Mouse (Mus musculus) C2C12 (cell line): ENCODE data around the gene Glra3. TPM values are rescaled to one million over a fixed set of nuclear protein-coding genes. Genes with fewer than 3 reads are reported as not detected.

Experiments used
- H3K27me3 ChIP-seq: one replicate; pipeline ENCODE4 v1.6.1; 2011; ENCODE audit not compliant: control insufficient read depth, insufficient read depth, insufficient read length
- H3K36me3 ChIP-seq: one replicate; pipeline ENCODE4 v1.6.1; 2011; ENCODE audit not compliant: control insufficient read depth, insufficient read depth
- H3K4me3 ChIP-seq: one replicate; pipeline ENCODE4 v1.5.1; 2011; ENCODE audit warnings: mild to moderate bottlenecking, control low read depth; ENCODE audit not compliant: poor library complexity, insufficient read depth, severe bottlenecking
- H3K79me2 ChIP-seq: one replicate; pipeline ENCODE4 v1.6.1; 2011; ENCODE audit not compliant: control insufficient read depth, insufficient read depth
- H3K79me3 ChIP-seq: one replicate; pipeline ENCODE4 v1.6.1; 2011; ENCODE audit warnings: low read depth, control low read depth
- H3ac ChIP-seq: one replicate; pipeline ENCODE3; 2011; ENCODE audit warnings: low read depth; ENCODE audit not compliant: control insufficient read depth, insufficient read length
- CEBPB ChIP-seq: IDR thresholded peaks from one replicate; pipeline ENCODE4 v1.6.1; 2011; ENCODE audit warnings: low read depth, mild to moderate bottlenecking, control low read depth, moderate library complexity
- CTCF ChIP-seq: IDR thresholded peaks from one replicate; pipeline ENCODE4 v1.5.1; 2011; ENCODE audit not compliant: control insufficient read depth, insufficient read depth, insufficient read length
- FOSL1 ChIP-seq: IDR thresholded peaks from one replicate; pipeline ENCODE4 v1.8.0; 2011; ENCODE audit warnings: mild to moderate bottlenecking, low read length; ENCODE audit not compliant: poor library complexity, insufficient read depth, severe bottlenecking
- MAX ChIP-seq: IDR thresholded peaks from one replicate; pipeline ENCODE4 v1.6.1; 2011; ENCODE audit warnings: mild to moderate bottlenecking, control low read depth
- MYOD1 ChIP-seq: IDR thresholded peaks from one replicate; pipeline ENCODE4 v1.6.1; 2011; ENCODE audit warnings: low read depth; ENCODE audit not compliant: control insufficient read depth, insufficient read length
- MYOG ChIP-seq: IDR thresholded peaks from one replicate; pipeline ENCODE4 v1.6.1; 2011; ENCODE audit not compliant: control insufficient read depth, insufficient read length; ENCODE audit errors: extremely low read depth
- USF1 ChIP-seq: IDR thresholded peaks from one replicate; pipeline ENCODE4 v1.6.1; 2011; ENCODE audit warnings: low read depth, mild to moderate bottlenecking, control low read depth, moderate library complexity
- polyA plus RNA-seq: library from polyadenylated mRNA; unstranded; fragments of >200 nt; fragmentation: generic; extraction: Trizol; gene quantifications from one replicate; pipeline ENCODE4 v1.2.1, GENCODE M21; 2012; ENCODE audit warnings: missing spikeins

The Glra3 gene
- polyA plus RNA-seq, 1 experiment: 0.02 TPM

DNA sequence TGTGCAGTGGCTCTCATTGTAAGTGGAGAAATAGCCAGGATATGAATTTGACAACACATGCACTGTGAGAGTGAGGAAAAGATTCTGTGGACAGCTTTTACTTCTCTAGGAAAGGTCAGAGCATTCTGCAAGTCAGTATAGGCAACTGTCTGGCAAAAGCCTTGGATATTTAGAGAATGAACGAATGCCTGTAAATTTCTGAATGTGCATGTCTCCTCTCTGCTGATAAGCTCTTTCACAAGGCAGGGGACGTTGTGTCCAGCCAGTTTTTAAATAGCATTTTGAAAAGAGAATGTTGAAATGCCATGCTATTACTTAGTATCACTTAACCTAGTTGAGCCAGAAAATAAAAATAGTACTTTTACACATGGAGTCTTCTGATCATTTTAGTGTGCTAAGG is 114.1 kb downstream of the Glra3 start:
- H3ac ChIP-seq: no peak overlapping the region
- H3K79me3 ChIP-seq: no peaks in the 10 kb centered on the region
- H3K36me3 ChIP-seq: no peaks in the 10 kb centered on the region
- TF ChIP-seq MAX (no peak), CTCF (no peak), FOSL1 (no peak), MYOG (no peak), CEBPB (no peak), USF1 (no peak), MYOD1 (no peak)
- H3K27me3 ChIP-seq: no peaks in the 10 kb centered on the region
- H3K79me2 ChIP-seq: no peaks in the 10 kb centered on the region
- no peak overlapping the region for H3K4me3 ChIP-seq

DNA sequence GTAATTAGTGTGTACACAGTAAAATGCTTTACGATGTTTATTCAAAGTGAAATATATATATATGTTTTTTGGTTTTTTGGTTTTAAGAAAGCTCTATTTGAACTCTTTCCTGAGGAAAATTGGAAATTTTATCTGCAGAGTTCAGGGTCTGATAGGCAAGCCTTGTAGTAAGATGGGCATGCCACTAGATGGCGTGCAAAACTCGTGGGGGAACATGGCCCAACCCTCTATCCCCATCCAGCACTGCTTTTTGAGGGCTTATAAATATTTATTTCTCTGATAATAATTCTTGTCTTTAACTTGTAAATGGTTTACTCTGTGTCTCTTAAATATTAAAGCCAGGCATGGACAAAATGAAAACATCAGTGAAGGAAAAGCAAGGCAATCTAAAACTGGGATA is 122.8 kb downstream of the Glra3 start:
- Histone ChIP-seq H3K79me3 (no peaks in the 10 kb centered on the region), H3K36me3 (no peaks in the 10 kb centered on the region), H3K4me3 (no peak overlapping the region), H3K79me2 (no peaks in the 10 kb centered on the region), H3K27me3 (no peaks in the 10 kb centered on the region), H3ac (no peak overlapping the region)
- TF ChIP-seq CEBPB (no peak), CTCF (peak; percentile 39)

DNA sequence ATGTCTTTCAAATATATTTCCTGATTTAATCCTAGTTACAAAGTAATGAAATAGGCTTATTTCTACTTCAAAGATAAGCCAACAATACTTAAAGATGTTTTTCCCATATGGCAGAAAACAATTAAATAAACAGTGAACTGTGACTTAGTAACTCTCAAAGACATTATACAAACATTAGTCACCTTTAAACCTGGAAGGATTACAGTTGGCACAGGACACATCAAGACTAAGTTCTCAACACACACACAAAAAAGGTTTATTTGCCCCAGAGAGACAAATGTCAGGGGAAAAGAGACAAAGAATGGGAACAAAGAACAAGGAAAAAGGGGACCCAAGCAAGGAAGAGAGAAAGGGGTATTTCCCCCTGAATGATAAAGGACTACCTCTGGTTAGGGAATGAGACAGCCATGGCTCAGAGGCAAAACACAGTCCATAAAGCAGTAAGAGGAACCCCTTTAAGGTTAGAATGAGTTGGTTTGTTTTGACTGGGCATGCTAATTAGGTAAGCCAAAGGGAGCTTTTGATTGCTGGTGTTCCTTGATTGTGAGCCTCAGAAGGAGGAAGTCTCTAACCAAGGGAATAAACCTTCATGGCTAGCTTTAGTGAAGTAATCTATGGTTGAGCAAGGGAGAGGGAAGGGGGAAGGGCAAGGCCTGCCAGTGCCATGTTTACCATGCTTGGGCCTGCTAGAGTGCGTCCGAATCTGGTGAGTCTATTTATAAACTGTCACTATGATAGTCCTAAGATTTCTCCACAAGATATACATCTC is 130.4 kb downstream of the Glra3 start:
- H3K36me3 ChIP-seq: no peaks in the 10 kb centered on the region
- TF ChIP-seq CEBPB: no peak
- TF ChIP-seq MYOD1: no peak
- TF ChIP-seq CTCF: no peak
- no peak for TF ChIP-seq MAX
- TF ChIP-seq MYOG: no peak

DNA sequence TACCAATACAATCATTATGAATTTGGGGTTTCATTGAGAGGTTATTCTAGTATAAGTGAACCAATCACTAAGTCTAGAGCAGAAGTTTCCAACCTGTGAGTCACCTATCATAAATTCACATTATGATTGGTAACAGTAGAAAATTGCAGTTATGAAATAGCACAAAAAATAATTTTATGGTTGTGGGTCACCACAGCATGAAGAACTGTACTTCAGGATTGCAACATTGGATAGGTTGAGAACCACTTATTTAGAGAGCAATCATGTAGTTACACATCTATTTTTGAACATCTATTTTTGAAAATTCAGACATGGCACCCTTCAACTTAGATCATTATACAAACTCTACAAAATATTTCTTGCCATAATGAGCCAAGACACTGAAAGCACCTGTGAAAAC is 143.4 kb downstream of the Glra3 start:
- Histone ChIP-seq H3ac (no peak overlapping the region), H3K79me3 (no peaks in the 10 kb centered on the region), H3K36me3 (no peaks in the 10 kb centered on the region)

More for the DNA sequence above, 130.4 kb downstream of the Glra3 start:
- H3K79me2 ChIP-seq: no peaks in the 10 kb centered on the region
- no peak overlapping the region for H3K4me3 ChIP-seq
- H3ac ChIP-seq: no peak overlapping the region
- no peaks in the 10 kb centered on the region for H3K79me3 ChIP-seq
- H3K27me3 ChIP-seq: no peaks in the 10 kb centered on the region

DNA sequence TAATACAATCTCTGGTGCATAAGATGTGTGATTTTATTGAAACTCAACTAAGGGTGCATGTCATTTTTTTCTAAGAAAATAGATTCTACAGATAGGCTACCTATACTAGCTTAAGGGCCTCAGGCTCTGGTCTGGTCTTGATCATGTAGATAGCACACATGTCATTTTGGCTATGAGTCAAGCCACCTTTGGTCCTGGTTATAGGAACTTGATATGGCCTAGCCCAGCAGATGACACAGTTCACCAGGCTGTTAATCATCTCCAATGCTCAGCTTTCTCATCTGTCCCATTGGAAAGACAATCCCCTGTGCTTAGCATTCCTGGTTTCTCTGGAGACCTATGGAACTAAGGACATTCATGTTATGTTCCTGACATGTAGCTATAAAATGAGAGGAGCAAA is 154.1 kb downstream of the Glra3 start:
- no peak for TF ChIP-seq MAX
- Histone ChIP-seq H3ac (no peak overlapping the region), H3K36me3 (no peaks in the 10 kb centered on the region), H3K79me3 (no peaks in the 10 kb centered on the region), H3K79me2 (no peaks in the 10 kb centered on the region), H3K27me3 (no peaks in the 10 kb centered on the region), H3K4me3 (no peak overlapping the region)

More for the DNA sequence above, 143.4 kb downstream of the Glra3 start:
- H3K79me2 ChIP-seq: no peaks in the 10 kb centered on the region
- no peak for TF ChIP-seq MYOD1
- TF ChIP-seq MYOG: no peak
- no peak for TF ChIP-seq MAX
- TF ChIP-seq CEBPB: peak; percentile 97
- no peak for TF ChIP-seq USF1
- no peak for TF ChIP-seq CTCF
- peak; percentile 65 for TF ChIP-seq FOSL1
- no peak overlapping the region for H3K4me3 ChIP-seq
- no peaks in the 10 kb centered on the region for H3K27me3 ChIP-seq

DNA sequence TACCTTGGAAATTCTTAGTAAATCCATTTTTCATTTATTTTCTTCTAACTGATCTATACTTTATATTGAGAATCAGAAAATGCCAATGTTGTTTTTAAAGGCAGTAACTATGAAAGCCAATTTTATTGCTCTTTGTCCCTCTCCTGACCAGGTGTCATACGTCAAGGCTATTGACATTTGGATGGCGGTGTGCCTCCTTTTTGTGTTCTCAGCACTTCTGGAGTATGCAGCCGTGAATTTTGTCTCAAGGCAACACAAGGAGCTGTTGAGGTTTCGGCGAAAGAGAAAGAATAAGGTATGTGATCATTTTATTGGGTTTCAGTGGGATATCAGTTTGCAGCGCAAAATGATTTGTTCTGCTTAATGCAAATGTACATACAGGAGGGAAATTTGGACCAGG is 170.0 kb downstream of the Glra3 start:
- Histone ChIP-seq H3ac (no peak overlapping the region), H3K27me3 (no peaks in the 10 kb centered on the region), H3K79me2 (no peaks in the 10 kb centered on the region), H3K36me3 (no peaks in the 10 kb centered on the region), H3K4me3 (no peak overlapping the region), H3K79me3 (no peaks in the 10 kb centered on the region)
- no peak for TF ChIP-seq FOSL1
- TF ChIP-seq MYOG: no peak
- TF ChIP-seq CTCF: no peak
- no peak for TF ChIP-seq MYOD1
- no peak for TF ChIP-seq USF1
- TF ChIP-seq CEBPB: no peak
- no peak for TF ChIP-seq MAX
